Mouse (Mus musculus) kidney, postnatal 0 days (tissue): ENCODE results near the gene Sh3tc1. TPM values are rescaled to one million over a fixed set of nuclear protein-coding genes. Genes with fewer than 3 reads are reported as not detected.

ENCODE experiments used
- ATAC-seq: fragments of 200-750 bp; cut with Nextera tagmentation; replicated peaks from 2 replicates; pipeline ENCODE4 v1.8.0; 2017; ENCODE audit warnings: low read depth, moderate number of reproducible peaks, moderate TSS enrichment, moderate library complexity; ENCODE audit not compliant: low FRiP score
- DNase-seq: peaks from one replicate; pipeline ENCODE4 v3.0.0-alpha.2; 2016; ENCODE audit warnings: low spot score
- H3K27ac ChIP-seq: fragments of 300-500 bp; sonication (generic); 2 replicates; pipeline ENCODE4 v1.5.1; 2014; ENCODE audit warnings: mild to moderate bottlenecking
- H3K27me3 ChIP-seq: fragments of 300-500 bp; sonication (generic); 2 replicates; pipeline ENCODE4 v1.6.1; 2014; ENCODE audit warnings: low read length, mixed read lengths; ENCODE audit not compliant: insufficient read depth
- H3K36me3 ChIP-seq: fragments of 300-500 bp; sonication (generic); 2 replicates; pipeline ENCODE4 v1.6.1; 2014; ENCODE audit warnings: low read length, mixed read lengths; ENCODE audit not compliant: insufficient read depth
- H3K4me1 ChIP-seq: fragments of 300-500 bp; sonication (generic); replicated peaks from 2 replicates; pipeline ENCODE4 v1.6.1; 2014; ENCODE audit warnings: antibody characterized with exemption, low read length, mixed read lengths; ENCODE audit not compliant: insufficient read depth
- H3K4me2 ChIP-seq: fragments of 300-500 bp; sonication (generic); 2 replicates; pipeline ENCODE4 v1.6.1; 2014; ENCODE audit warnings: mild to moderate bottlenecking, low read length, moderate library complexity, mixed read lengths
- H3K4me3 ChIP-seq: fragments of 300-500 bp; sonication (generic); replicated peaks from 2 replicates; pipeline ENCODE4 v1.5.1; 2014; ENCODE audit warnings: low read depth, low read length
- H3K9ac ChIP-seq: fragments of 300-500 bp; sonication (generic); 2 replicates; pipeline ENCODE4 v1.6.1; 2014; ENCODE audit warnings: low read depth, low read length
- H3K9me3 ChIP-seq: fragments of 300-500 bp; sonication (generic); replicated peaks from 2 replicates; pipeline ENCODE4 v1.6.1; 2016; ENCODE audit warnings: low read length, inconsistent platforms, mixed read lengths
- CTCF ChIP-seq: IDR thresholded peaks from 2 replicates; pipeline ENCODE4 v1.5.1; 2016; ENCODE audit warnings: antibody characterized with exemption, low read depth, mild to moderate bottlenecking, moderate library complexity
- WGBS: fragments of 180-500 bp; shearing (Covaris S2); extraction: QIAGEN DNeasy Blood & Tissue Kit; methylation state at CpG from one replicate; pipeline ENCODE4 v1.1.7; 2014; 5-methylcytosine and 5-hydroxymethylcytosine counted together
- polyA plus RNA-seq: library from polyadenylated mRNA; unstranded; fragments of >200 nt; fragmentation: Nextera tagmentation; extraction: Ambion mirVana; gene quantifications from 2 replicates; pipeline ENCODE4 v1.2.1, GENCODE M21; 2015

Gene Sh3tc1
- polyA plus RNA-seq, 1 experiment from 2014 or later, result 19.0 TPM

DNA sequence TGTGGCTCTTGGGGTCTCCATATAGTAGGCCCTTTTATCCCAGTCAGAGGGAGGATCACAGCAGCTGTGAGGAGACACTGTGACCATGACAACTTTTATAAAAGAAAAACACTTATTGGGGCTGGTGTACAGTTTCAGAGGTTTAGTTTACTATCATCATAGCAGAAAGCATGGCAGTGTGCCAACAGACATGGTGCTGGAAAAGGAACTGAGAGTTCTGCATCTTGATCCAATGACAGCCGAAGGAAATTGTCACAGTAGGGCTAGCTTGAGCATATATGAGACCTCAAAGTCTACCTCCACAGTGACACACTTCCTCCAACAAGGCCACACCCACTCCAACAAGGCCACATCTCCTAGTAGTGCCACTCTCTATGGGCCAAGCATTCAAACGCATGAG is 50.9 kb downstream of the Sh3tc1 start:
- peaks cover 22% of the 10 kb centered on the region; the same call in 1 of the 2 replicates for H3K4me1 ChIP-seq
- ATAC-seq (no peak), DNase-seq (no peak)
- TF ChIP-seq CTCF, result no peak
- no peaks in the 10 kb centered on the region for H3K27me3 ChIP-seq
- no peaks in the 10 kb centered on the region for H3K36me3 ChIP-seq
- WGBS, result 83% methylated on average over 2 of the region's 2 CpGs
- H3K4me3 ChIP-seq, result no peak overlapping the region
- H3K9me3 ChIP-seq, result no peaks in the 10 kb centered on the region
- no peak overlapping the region for H3K4me2 ChIP-seq
- no peak overlapping the region for H3K27ac ChIP-seq
- H3K9ac ChIP-seq, result no peak overlapping the region

DNA sequence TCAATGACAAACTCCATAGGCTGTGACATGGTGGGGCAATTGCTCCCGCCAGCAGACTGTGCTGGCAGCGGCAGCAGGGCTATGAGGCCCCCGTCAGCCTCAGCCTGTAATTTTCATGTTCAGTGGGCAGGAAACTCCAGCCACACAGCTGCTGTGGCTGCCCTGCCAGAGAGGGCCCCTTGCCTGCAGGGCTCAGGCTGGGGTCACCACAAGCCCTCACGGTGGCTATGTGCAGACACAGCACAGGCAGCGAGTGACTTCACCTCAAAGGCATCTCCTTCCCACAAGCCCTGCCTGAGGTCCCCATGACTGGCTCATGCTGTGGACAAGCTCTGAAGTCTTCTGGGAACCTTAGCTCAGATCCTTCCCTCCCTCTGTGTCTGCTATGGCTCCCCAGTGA is 52.7 kb downstream of the Sh3tc1 start:
- Histone ChIP-seq H3K9ac (no peak overlapping the region), H3K27ac (0 out of 2 replicates have a peak overlapping the region, but pooled peaks have one; percentile 31), H3K27me3 (no peaks in the 10 kb centered on the region), H3K4me3 (no peak overlapping the region), H3K36me3 (no peaks in the 10 kb centered on the region), H3K4me1 (peaks cover 22% of the 10 kb centered on the region; the same call in 1 of the 2 replicates), H3K4me2 (no peak overlapping the region), H3K9me3 (no peaks in the 10 kb centered on the region)
- ATAC-seq (peak; percentile 72), DNase-seq (peak; percentile 61)
- 33% methylated on average over 5 of the region's 5 CpGs for WGBS
- no peak for TF ChIP-seq CTCF

DNA sequence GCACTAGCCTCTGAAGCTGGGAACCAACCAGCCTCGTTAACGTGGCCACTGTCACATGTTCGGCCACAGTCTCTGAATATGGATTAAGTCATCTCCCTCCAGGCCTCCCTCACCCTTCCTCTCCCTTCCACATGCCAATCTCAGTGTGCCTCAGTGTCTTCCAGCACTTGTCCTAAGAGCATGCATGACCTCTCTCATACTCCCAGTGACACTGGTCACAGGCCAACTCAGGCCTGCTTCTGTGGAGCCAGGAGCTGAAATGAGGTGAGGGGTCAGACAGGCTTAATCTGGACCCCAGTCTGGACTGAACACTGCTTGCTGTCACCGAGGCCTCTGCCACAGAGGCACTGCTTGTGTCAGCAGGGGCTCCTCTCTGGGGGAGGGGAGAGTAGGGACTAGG is 53.5 kb downstream of the Sh3tc1 start:
- Histone ChIP-seq H3K4me1 (peaks cover 19% of the 10 kb centered on the region; the same call in 1 of the 2 replicates), H3K4me3 (no peak overlapping the region), H3K36me3 (no peaks in the 10 kb centered on the region), H3K9ac (no peak overlapping the region), H3K27ac (0 out of 2 replicates have a peak overlapping the region, but pooled peaks have one; percentile 31), H3K27me3 (no peaks in the 10 kb centered on the region), H3K9me3 (no peaks in the 10 kb centered on the region), H3K4me2 (no peak overlapping the region)
- WGBS, result 78% methylated on average over 4 of the region's 4 CpGs
- no peak for TF ChIP-seq CTCF
- no peak for DNase-seq
- ATAC-seq, result 0 out of 2 replicates have a peak, but pooled peaks have one; percentile 18

DNA sequence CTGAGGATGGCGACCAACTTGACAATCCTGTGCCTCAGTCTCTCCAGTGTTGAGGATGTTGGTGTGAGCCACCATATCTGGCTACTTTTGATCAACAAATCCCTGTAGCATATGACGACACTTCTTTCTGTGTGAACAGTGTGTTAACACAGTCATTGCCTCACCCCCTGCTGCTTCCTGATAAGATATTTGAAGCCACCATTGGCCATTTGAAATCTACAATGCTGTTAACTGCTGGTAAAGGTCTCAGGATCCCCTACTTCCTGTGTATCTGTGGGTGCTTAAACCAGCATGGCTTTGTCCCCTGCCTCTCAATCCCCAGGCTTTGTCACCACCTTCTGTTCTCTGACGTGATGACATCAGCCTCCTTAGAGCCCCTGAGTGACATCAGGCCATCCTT is 54.7 kb downstream of the Sh3tc1 start:
- 74% methylated on average over 3 of the region's 3 CpGs for WGBS
- no peak overlapping the region for H3K27ac ChIP-seq
- no peaks in the 10 kb centered on the region for H3K36me3 ChIP-seq
- no peak overlapping the region for H3K4me2 ChIP-seq
- no peaks in the 10 kb centered on the region for H3K9me3 ChIP-seq
- 0 out of 2 replicates have a peak, but pooled peaks cover 17% of the 10 kb centered on the region for H3K4me1 ChIP-seq
- DNase-seq (no peak), ATAC-seq (no peak)
- H3K4me3 ChIP-seq, result no peak overlapping the region
- no peak for TF ChIP-seq CTCF
- H3K9ac ChIP-seq, result no peak overlapping the region
- H3K27me3 ChIP-seq, result no peaks in the 10 kb centered on the region

DNA sequence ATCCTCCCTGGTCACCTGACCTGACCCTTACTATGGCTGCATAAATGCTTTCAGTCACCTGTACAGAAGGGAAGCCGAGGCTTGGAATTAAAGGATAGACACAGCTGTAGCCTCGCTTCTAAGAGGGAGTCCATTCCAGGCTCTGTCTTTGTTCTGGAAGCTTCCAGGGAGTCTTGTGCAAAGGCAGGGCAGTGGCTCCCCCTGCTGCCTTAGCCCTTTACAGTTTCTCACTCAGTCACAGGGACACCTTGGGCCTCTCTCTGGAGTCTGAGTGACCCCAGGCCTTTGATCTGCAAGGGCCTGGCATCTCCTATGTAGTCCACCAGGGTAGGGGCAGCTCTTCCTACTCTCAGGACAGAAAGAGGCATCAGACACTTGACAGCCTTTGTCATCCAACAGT is 58.8 kb downstream of the Sh3tc1 start:
- no peak overlapping the region for H3K9ac ChIP-seq
- 61% methylated on average over 2 of the region's 2 CpGs for WGBS
- no peak overlapping the region for H3K4me3 ChIP-seq
- H3K27me3 ChIP-seq, result 0 out of 2 replicates have a peak, but pooled peaks cover 10% of the 10 kb centered on the region
- no peak overlapping the region for H3K4me2 ChIP-seq
- H3K4me1 ChIP-seq, result peaks cover 7% of the 10 kb centered on the region; the same call in 1 of the 2 replicates
- H3K9me3 ChIP-seq, result no peaks in the 10 kb centered on the region
- peak; percentile 37 for ATAC-seq
- H3K27ac ChIP-seq, result no peak overlapping the region
- peak; percentile 83 for DNase-seq
- no peaks in the 10 kb centered on the region for H3K36me3 ChIP-seq
- TF ChIP-seq CTCF, result peak; percentile 77

DNA sequence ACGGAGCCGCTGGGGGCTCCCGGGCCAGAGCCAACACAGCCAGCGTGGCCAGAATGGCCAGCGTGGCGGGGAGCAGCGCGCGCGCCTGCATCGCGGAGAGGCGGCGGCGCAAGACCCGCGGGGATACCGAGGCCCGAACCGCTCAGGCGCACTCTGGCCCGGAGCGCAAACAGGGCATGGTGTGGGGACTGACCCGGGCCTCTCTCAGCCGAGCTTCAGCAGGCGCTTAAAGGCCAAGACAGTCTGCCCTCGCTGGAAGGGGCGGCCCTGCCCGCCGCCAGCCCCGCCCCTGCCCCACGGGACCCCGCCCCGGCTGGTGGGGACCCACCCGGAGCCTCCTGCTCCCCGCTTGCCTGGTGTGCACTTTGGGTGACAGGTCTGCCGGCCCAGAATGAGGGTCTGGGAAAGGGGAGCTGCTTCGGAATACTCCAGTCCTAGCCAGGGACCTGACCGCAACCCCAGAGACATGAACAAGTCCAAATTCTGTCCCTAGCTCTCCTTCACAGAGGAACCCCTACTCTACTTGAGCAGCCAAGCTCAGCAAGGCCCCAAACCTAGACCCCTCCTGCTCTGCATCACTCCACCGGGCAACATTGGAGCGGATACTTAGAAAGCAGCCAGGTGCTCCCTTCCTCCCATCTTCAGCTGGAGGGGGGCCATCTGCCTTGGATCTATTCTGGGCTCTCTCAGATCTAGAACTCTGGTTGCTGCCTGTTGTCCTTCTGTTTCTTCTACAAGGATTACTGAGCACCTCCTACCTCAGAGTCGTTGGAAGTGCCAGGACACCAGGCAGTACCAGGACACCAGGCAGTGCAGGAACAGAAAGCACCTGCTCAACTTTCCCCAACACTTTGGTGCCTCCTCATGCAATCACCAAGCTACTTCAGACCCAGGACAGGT is 60.3 kb downstream of the Sh3tc1 start, which contains the start of gene Htra3:
Htra3 (minus strand) TSS at position 527 of the 900 bp plus-strand sequence.
- H3K27me3 ChIP-seq, result 0 out of 2 replicates have a peak, but pooled peaks cover 10% of the 10 kb centered on the region
- H3K36me3 ChIP-seq, result no peaks in the 10 kb centered on the region
- DNase-seq (peak; percentile 20), ATAC-seq (peak; percentile 50; the same call in 1 of the 2 replicates)
- peak within 1 kb of the TSS; percentile 42 for H3K4me3 ChIP-seq
- H3K9ac ChIP-seq, result peak within 1 kb of the TSS; percentile 43
- TF ChIP-seq CTCF, result no peak
- H3K9me3 ChIP-seq, result no peaks in the 10 kb centered on the region
- H3K4me1 ChIP-seq, result peaks cover 7% of the 10 kb centered on the region; the same call in 1 of the 2 replicates
- peak within 1 kb of the TSS; percentile 60 for H3K4me2 ChIP-seq
- WGBS, result 12% methylated on average over 38 of the region's 42 CpGs
- no peak within 1 kb of the TSS for H3K27ac ChIP-seq
